Mouse (Mus musculus) heart, embryonic 14.5 days (tissue): ENCODE results near the gene Grik3. TPM values are rescaled to one million over a fixed set of nuclear protein-coding genes. Genes with fewer than 3 reads are reported as not detected.

ENCODE experiments used
- ATAC-seq: fragments of 200-750 bp; cut with Nextera tagmentation; 2 replicates; pipeline ENCODE4 v1.8.0; 2017; ENCODE audit warnings: low read depth, moderate TSS enrichment; ENCODE audit not compliant: insufficient number of reproducible peaks, insufficient read depth, low FRiP score
- H3K27ac ChIP-seq, 2 experiments: fragments of 200-500 bp in 1 of 2; fragments of 300-500 bp in 1 of 2; sonication (generic) in 1 of 2; replicated peaks in 1 of 2; 2 replicates each; pipeline ENCODE4 v1.5.1; 2012 to 2014; ENCODE audit warnings: low read depth in 2 of 2, low read length in 2 of 2, control low read depth in 1 of 2, mild to moderate bottlenecking in 1 of 2, mixed read lengths in 1 of 2; ENCODE audit not compliant: control insufficient read depth in 1 of 2, insufficient read depth in 1 of 2
- H3K27me3 ChIP-seq: fragments of 300-500 bp; sonication (generic); 2 replicates; pipeline ENCODE4 v1.6.1; 2014; ENCODE audit warnings: mild to moderate bottlenecking, low read length, control low read depth; ENCODE audit not compliant: control insufficient read depth, insufficient read depth
- H3K36me3 ChIP-seq: fragments of 300-500 bp; sonication (generic); 2 replicates; pipeline ENCODE4 v1.6.1; 2014; ENCODE audit warnings: mild to moderate bottlenecking, control low read depth, low read length, mixed read lengths; ENCODE audit not compliant: control insufficient read depth, insufficient read depth
- H3K4me1 ChIP-seq, 2 experiments: fragments of 200-500 bp in 1 of 2; fragments of 300-500 bp in 1 of 2; sonication (generic) in 1 of 2; 2 replicates each; pipeline ENCODE4 v1.6.1; 2012 to 2014; ENCODE audit warnings: low read length in 2 of 2, control low read depth in 1 of 2, mixed read lengths in 1 of 2; ENCODE audit not compliant: control insufficient read depth in 2 of 2, insufficient read depth in 2 of 2
- H3K4me2 ChIP-seq: fragments of 300-500 bp; sonication (generic); 2 replicates; pipeline ENCODE4 v1.6.1; 2014; ENCODE audit warnings: mild to moderate bottlenecking, low read length
- H3K4me3 ChIP-seq, 2 experiments: fragments of 200-500 bp in 1 of 2; fragments of 300-500 bp in 1 of 2; sonication (generic) in 1 of 2; 2 replicates each; pipeline ENCODE4 v1.5.1; 2012 to 2014; ENCODE audit warnings: low read length in 2 of 2, mild to moderate bottlenecking in 2 of 2, control low read depth in 1 of 2, low read depth in 1 of 2, moderate library complexity in 1 of 2; ENCODE audit not compliant: control insufficient read depth in 1 of 2, insufficient read depth in 1 of 2
- H3K9ac ChIP-seq: fragments of 300-500 bp; sonication (generic); 2 replicates; pipeline ENCODE4 v1.6.1; 2014; ENCODE audit warnings: mild to moderate bottlenecking, low read length
- H3K9me3 ChIP-seq: fragments of 300-500 bp; sonication (generic); 2 replicates; pipeline ENCODE4 v1.6.1; 2016; ENCODE audit warnings: low read length, control low read depth; ENCODE audit not compliant: control insufficient read depth
- WGBS: fragments of 180-500 bp; shearing (Covaris S2); extraction: QIAGEN DNeasy Blood & Tissue Kit; methylation state at CpG from one replicate; pipeline ENCODE4 v1.1.7; 2014; 5-methylcytosine and 5-hydroxymethylcytosine counted together
- polyA plus RNA-seq: library from polyadenylated mRNA; unstranded; fragments of >200 nt; fragmentation: Nextera tagmentation; extraction: Ambion mirVana; gene quantifications from 2 replicates; pipeline ENCODE4 v1.2.1, GENCODE M21; 2014

Gene Grik3
- polyA plus RNA-seq, 1 experiment from 2014 or later: 0.22 TPM

GRCm38 (mm10) chr4:125658376-125658775 is 167.9 kb downstream of the Grik3 start:
- H3K4me1 ChIP-seq: no peaks in the 10 kb centered on the region
- H3K9me3 ChIP-seq: no peaks in the 10 kb centered on the region
- no peak overlapping the region for H3K9ac ChIP-seq
- WGBS: 55% methylated on average over 8 of the region's 8 CpGs
- H3K4me2 ChIP-seq: no peak overlapping the region
- H3K27ac ChIP-seq: no peak overlapping the region
- H3K27me3 ChIP-seq: no peaks in the 10 kb centered on the region
- no peak overlapping the region for H3K4me3 ChIP-seq
- no peak for ATAC-seq
- no peaks in the 10 kb centered on the region for H3K36me3 ChIP-seq

GRCm38 (mm10) chr4:125661982-125662381 is 171.5 kb downstream of the Grik3 start:
- Histone ChIP-seq H3K27ac (no peak overlapping the region), H3K4me1 (peaks cover 0 to 2% of the 10 kb centered on the region in 2 experiments; a peak in 1 of 4 replicates)
- ATAC-seq: no peak

DNA sequence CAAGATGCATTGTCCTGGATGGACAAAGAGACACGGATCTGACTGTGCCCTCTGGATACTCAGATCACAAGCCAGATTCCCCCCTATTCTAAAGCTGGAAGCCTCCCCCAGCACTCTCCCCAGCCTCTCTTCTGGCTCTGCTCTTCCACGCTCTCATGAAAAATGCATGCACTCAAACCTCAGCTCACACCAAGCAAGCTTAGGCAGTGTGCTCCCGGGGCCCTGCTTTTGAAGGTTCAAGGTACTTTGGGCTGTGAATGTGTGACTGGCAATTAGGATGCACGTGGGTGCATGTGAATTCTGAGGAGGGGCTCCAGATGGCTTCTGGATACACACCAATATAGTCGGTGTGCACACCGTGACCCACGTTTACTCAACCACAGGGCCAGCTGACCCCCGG is 172.8 kb downstream of the Grik3 start:
- H3K27ac ChIP-seq: no peak overlapping the region
- no peaks in the 10 kb centered on the region for H3K36me3 ChIP-seq
- H3K4me3 ChIP-seq: no peak overlapping the region
- H3K27me3 ChIP-seq: no peaks in the 10 kb centered on the region
- WGBS: 80% methylated on average over 8 of the region's 8 CpGs
- no peak overlapping the region for H3K4me2 ChIP-seq
- no peak overlapping the region for H3K9ac ChIP-seq
- ATAC-seq: no peak
- H3K4me1 ChIP-seq: peaks cover 0 to 2% of the 10 kb centered on the region in 2 experiments; a peak in 1 of 4 replicates
- no peaks in the 10 kb centered on the region for H3K9me3 ChIP-seq

More at GRCm38 (mm10) chr4:125661982-125662381, 171.5 kb downstream of the Grik3 start:
- Histone ChIP-seq H3K4me2 (no peak overlapping the region), H3K4me3 (no peak overlapping the region), H3K36me3 (no peaks in the 10 kb centered on the region), H3K27me3 (no peaks in the 10 kb centered on the region), H3K9ac (no peak overlapping the region), H3K9me3 (no peaks in the 10 kb centered on the region)
- WGBS: 85% methylated on average over 6 of the region's 6 CpGs

GRCm38 (mm10) chr4:125665955-125666354 is 175.5 kb downstream of the Grik3 start:
- Histone ChIP-seq H3K27ac (no peak overlapping the region), H3K9ac (no peak overlapping the region), H3K9me3 (no peaks in the 10 kb centered on the region), H3K4me2 (no peak overlapping the region), H3K36me3 (no peaks in the 10 kb centered on the region), H3K27me3 (no peaks in the 10 kb centered on the region), H3K4me3 (no peak overlapping the region), H3K4me1 (peaks cover 0 to 2% of the 10 kb centered on the region in 2 experiments; a peak in 1 of 4 replicates)
- ATAC-seq: no peak
- 73% methylated on average over 5 of the region's 5 CpGs for WGBS

- 91% methylated on average over 13 of the region's 13 CpGs for WGBS
- no peaks in the 10 kb centered on the region for H3K36me3 ChIP-seq
- H3K4me3 ChIP-seq: no peak overlapping the region
- no peak overlapping the region for H3K9ac ChIP-seq
- H3K27ac ChIP-seq: no peak overlapping the region
- no peaks in the 10 kb centered on the region for H3K27me3 ChIP-seq
- no peak for ATAC-seq
- no peaks in the 10 kb centered on the region for H3K9me3 ChIP-seq
- no peak overlapping the region for H3K4me2 ChIP-seq
- H3K4me1 ChIP-seq: peaks cover 3 to 6% of the 10 kb centered on the region in 2 experiments; a peak in 1 of 4 replicates
These were observed 191.5 kb downstream of the Grik3 start for GRCm38 (mm10) chr4:125682007-125682406.

- no peak for ATAC-seq
- no peak overlapping the region for H3K4me3 ChIP-seq
- H3K4me1 ChIP-seq: peaks cover 3 to 6% of the 10 kb centered on the region in 2 experiments; a peak in 1 of 4 replicates
- no peak overlapping the region for H3K4me2 ChIP-seq
- H3K36me3 ChIP-seq: no peaks in the 10 kb centered on the region
- H3K9ac ChIP-seq: no peak overlapping the region
- H3K27me3 ChIP-seq: peaks cover 3% of the 10 kb centered on the region; the same call in 1 of the 2 replicates
- no peaks in the 10 kb centered on the region for H3K9me3 ChIP-seq
- H3K27ac ChIP-seq: no peak overlapping the region
- 32% methylated on average over 8 of the region's 8 CpGs for WGBS
These were observed 196.6 kb downstream of the Grik3 start for GRCm38 (mm10) chr4:125687078-125687477.

- H3K27me3 ChIP-seq: peaks cover 26% of the 10 kb centered on the region
These were observed 204.9 kb downstream of the Grik3 start for GRCm38 (mm10) chr4:125695431-125695830.

More at GRCm38 (mm10) chr4:125695431-125695830, 204.9 kb downstream of the Grik3 start:
- 63% methylated on average over 6 of the region's 6 CpGs for WGBS
- Histone ChIP-seq H3K9ac (no peak overlapping the region), H3K4me2 (no peak overlapping the region), H3K4me3 (no peak overlapping the region), H3K27ac (no peak overlapping the region), H3K4me1 (no peaks in the 10 kb centered on the region), H3K9me3 (no peaks in the 10 kb centered on the region), H3K36me3 (no peaks in the 10 kb centered on the region)
- ATAC-seq: no peak
